Mouse (Mus musculus) gastrocnemius, adult 8-10 months (tissue): ENCODE measurements around the gene Ufd1. TPM values are rescaled to one million over a fixed set of nuclear protein-coding genes. Genes with fewer than 3 reads are reported as not detected.
A peak's percentile ranks its signal among the peaks of the same experiment; 100 is the strongest.

Experiments
- DNase-seq, 2 experiments: peaks; one replicate each; pipeline ENCODE4 v3.0.0; 2022; ENCODE audit warnings: low spot score in 2 of 2
- total RNA-seq, 4 experiments: library from RNA; stranded (reverse); gene quantifications; 2 replicates each; pipeline ENCODE4 v1.2.4; 2022

Gene Ufd1
- 10 to 100 TPM; 42.1 to 47.5 (median 45.9) TPM for total RNA-seq

- DNase-seq: peak; percentile 74
Observed at GRCm38 (mm10) chr16:18811468-18812384, at the start of gene Ufd1, which contains the start of gene Cdc45. Ufd1 (plus strand) TSS chr16:18811779. Cdc45 (minus strand) TSS chr16:18811987.

GRCm38 (mm10) chr16:18762960-18763359 lies 48.6 kb upstream of the Ufd1 start:
- DNase-seq: no peak

- DNase-seq: no peak
Observed at GRCm38 (mm10) chr16:18766390-18766789, 45.2 kb upstream of the Ufd1 start.

GRCm38 (mm10) chr16:18769501-18769900 lies 42.1 kb upstream of the Ufd1 start:
- no peak for DNase-seq

GRCm38 (mm10) chr16:18773936-18774335 lies 37.6 kb upstream of the Ufd1 start:
- no peak for DNase-seq

- DNase-seq: no peak
Observed at GRCm38 (mm10) chr16:18775621-18776555, 35.7 kb upstream of the Ufd1 start.

GRCm38 (mm10) chr16:18776556-18777100 lies 35.0 kb upstream of the Ufd1 start, which contains the start of gene Cldn5:
Cldn5 (plus strand) TSS chr16:18776847.
- no peak for DNase-seq

- DNase-seq: no peak
Observed at GRCm38 (mm10) chr16:18777101-18778080, 34.2 kb upstream of the Ufd1 start.

GRCm38 (mm10) chr16:18778461-18778860 lies 33.1 kb upstream of the Ufd1 start:
- no peak for DNase-seq

GRCm38 (mm10) chr16:18781810-18782209 lies 29.8 kb upstream of the Ufd1 start:
- no peak for DNase-seq

- DNase-seq: no peak
Observed at GRCm38 (mm10) chr16:18785025-18785424, 26.6 kb upstream of the Ufd1 start.

- DNase-seq: no peak
Observed at GRCm38 (mm10) chr16:18785485-18785884, 26.1 kb upstream of the Ufd1 start.

- DNase-seq: no peak
Observed at GRCm38 (mm10) chr16:18786652-18787051, 24.9 kb upstream of the Ufd1 start.

GRCm38 (mm10) chr16:18788627-18789406 lies 22.8 kb upstream of the Ufd1 start:
- DNase-seq: no peak

GRCm38 (mm10) chr16:18795223-18795899 lies 16.2 kb upstream of the Ufd1 start:
- DNase-seq: no peak

GRCm38 (mm10) chr16:18796645-18797044 lies 14.9 kb upstream of the Ufd1 start:
- DNase-seq: no peak

- DNase-seq: no peak
Observed at GRCm38 (mm10) chr16:18798151-18798550, 13.4 kb upstream of the Ufd1 start.

- no peak for DNase-seq
Observed at GRCm38 (mm10) chr16:18798841-18799240, 12.7 kb upstream of the Ufd1 start.

GRCm38 (mm10) chr16:18805746-18806145 lies 5.8 kb upstream of the Ufd1 start:
- DNase-seq: no peak
